14 mouse cellular contexts compared by ENCODE assay signal in the genomic region with DNA sequence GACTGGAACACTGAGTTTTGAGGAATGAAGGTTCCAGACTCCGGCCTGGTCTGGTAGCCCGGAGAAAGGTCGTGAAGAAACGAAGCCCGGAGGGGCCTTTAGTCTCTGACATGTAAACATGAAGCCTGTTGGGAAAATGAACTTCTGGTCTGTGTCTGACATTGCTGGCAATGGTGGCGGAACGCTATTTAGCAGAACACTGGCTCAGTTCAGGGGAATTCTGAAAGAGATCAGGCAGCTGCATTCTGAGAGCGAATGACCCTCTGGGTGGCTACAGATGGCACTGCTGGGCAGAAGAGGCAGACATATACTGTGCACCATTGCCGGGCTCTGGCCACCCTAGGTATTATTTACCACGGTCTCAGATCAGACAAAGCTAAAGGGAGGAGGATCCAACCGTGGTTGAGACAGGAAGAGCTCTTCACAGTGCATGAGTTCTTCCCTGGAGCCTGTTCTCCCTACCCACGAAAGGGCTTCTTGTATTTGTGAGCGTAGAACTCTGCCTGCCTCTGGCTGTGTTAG. TPM values are rescaled to one million over a fixed set of nuclear protein-coding genes. Genes with fewer than 3 reads are reported as not detected.
A peak's percentile ranks its signal among the peaks of the same experiment; 100 is the strongest.
DNase-seq lines count a peak whose midpoint lies in the region; ATAC-seq lines count a peak whose summit lies in the region.
"Had no signal": no experiment of that assay in that cellular context is flagged by ENCODE, and none has a peak within 500 bp of the region (broad histone marks: within the 10 kb centered on the region; RNA-seq: fewer than 3 reads in every experiment).

No protein-coding gene starts in this region.

- H3K9ac ChIP-seq in heart, embryonic 13.5 days: no peak overlapping the region
- no peak overlapping the region for H3K9ac ChIP-seq in limb, embryonic 12.5 days (replicated peaks)
- peak overlapping the region; percentile 90 for H3K9ac ChIP-seq in liver, embryonic 12.5 days
- H3K9ac ChIP-seq: limb, embryonic 15.5 days had no signal

- peak overlapping the region; percentile 45 for H3K4me2 ChIP-seq in heart, embryonic 13.5 days
- no peak overlapping the region for H3K4me2 ChIP-seq in limb, embryonic 12.5 days
- peak overlapping the region; percentile 74 for H3K4me2 ChIP-seq in liver, embryonic 12.5 days
- H3K4me2 ChIP-seq: limb, embryonic 15.5 days had no signal

- H3K4me1 ChIP-seq in heart, embryonic 13.5 days: peaks cover 7% of the 10 kb centered on the region; the same call in 1 of the 2 replicates
- H3K4me1 ChIP-seq in limb, embryonic 12.5 days (replicated peaks): no peaks in the 10 kb centered on the region
- 0 out of 2 replicates have a peak, but pooled peaks cover 4% of the 10 kb centered on the region for H3K4me1 ChIP-seq in limb, embryonic 10.5 days
- H3K4me1 ChIP-seq in liver, embryonic 12.5 days: peaks cover 71% of the 10 kb centered on the region
- H3K4me1 ChIP-seq: limb, embryonic 15.5 days had no signal

- peak overlapping the region; percentile 5 for H3K4me3 ChIP-seq in heart, embryonic 13.5 days
- no peak overlapping the region for H3K4me3 ChIP-seq in limb, embryonic 12.5 days (replicated peaks)
- no peak overlapping the region for H3K4me3 ChIP-seq in limb, embryonic 10.5 days
- H3K4me3 ChIP-seq in liver, embryonic 12.5 days: peak overlapping the region; percentile 72
- H3K4me3 ChIP-seq: limb, embryonic 15.5 days; myocyte had no signal

- no peaks in the 10 kb centered on the region for H3K27me3 ChIP-seq in heart, embryonic 13.5 days (replicated peaks)
- no peaks in the 10 kb centered on the region for H3K27me3 ChIP-seq in limb, embryonic 12.5 days
- no peaks in the 10 kb centered on the region for H3K27me3 ChIP-seq in limb, embryonic 10.5 days (ENCODE audit: low read depth, poor library complexity, severe bottlenecking)
- no peaks in the 10 kb centered on the region for H3K27me3 ChIP-seq in liver, embryonic 12.5 days (replicated peaks)
- H3K27me3 ChIP-seq: limb, embryonic 15.5 days had no signal

- no peak for DNase-seq in heart, adult 11 months
- DNase-seq in limb, embryonic 10.5 days (ENCODE audit: low spot score): no peak
- DNase-seq in c-Kit-negative CD71-positive TER-119-positive erythroid progenitor cells, embryonic 14.5 days (ENCODE audit: low read depth, low spot score): peak; percentile 31
- DNase-seq in retina, embryonic 14.5 days (ENCODE audit: low spot score): no peak
- DNase-seq in urinary bladder, postnatal 10 days (ENCODE audit: low spot score): no peak
- DNase-seq: cerebellum, postnatal 25 days; kidney, adult 9 months; layer of hippocampus, postnatal 36 days had no signal

- no peak for ATAC-seq in heart, embryonic 13.5 days (ENCODE audit: extremely low read depth, insufficient number of reproducible peaks, low FRiP score, low TSS enrichment)
- ATAC-seq in limb, embryonic 12.5 days (ENCODE audit: insufficient number of reproducible peaks, insufficient read depth, low FRiP score, low TSS enrichment, low read depth): no peak
- ATAC-seq in liver, embryonic 12.5 days: 0 out of 2 replicates have a peak, but pooled peaks have one; percentile 8

- WGBS in heart, embryonic 13.5 days: 72% methylated on average over 13 of the region's 13 CpGs
- 78% methylated on average over 13 of the region's 13 CpGs for WGBS in limb, embryonic 12.5 days
- 86% methylated on average over 13 of the region's 13 CpGs for WGBS in limb, embryonic 10.5 days
- WGBS in liver, embryonic 12.5 days (ENCODE audit: insufficient replicate concordance): 61% methylated on average over 13 of the region's 13 CpGs

- no peak overlapping the region for H3K27ac ChIP-seq in heart, embryonic 13.5 days (replicated peaks)
- 0 out of 2 replicates have a peak overlapping the region, but pooled peaks have one; percentile 12 for H3K27ac ChIP-seq in limb, embryonic 12.5 days
- no peak overlapping the region for H3K27ac ChIP-seq in limb, embryonic 10.5 days
- peak overlapping the region; percentile 100 for H3K27ac ChIP-seq in liver, embryonic 12.5 days
- H3K27ac ChIP-seq: limb, embryonic 15.5 days had no signal

- no peaks in the 10 kb centered on the region for H3K9me3 ChIP-seq in heart, embryonic 13.5 days
- H3K9me3 ChIP-seq in limb, embryonic 12.5 days: no peaks in the 10 kb centered on the region
- H3K9me3 ChIP-seq in limb, embryonic 10.5 days (replicated peaks): no peaks in the 10 kb centered on the region
- H3K9me3 ChIP-seq in liver, embryonic 12.5 days (replicated peaks): no peaks in the 10 kb centered on the region
- H3K9me3 ChIP-seq: limb, embryonic 15.5 days had no signal

- H3K36me3 ChIP-seq in heart, embryonic 13.5 days: no peaks in the 10 kb centered on the region
- H3K36me3 ChIP-seq in limb, embryonic 12.5 days: no peaks in the 10 kb centered on the region
- H3K36me3 ChIP-seq in limb, embryonic 10.5 days: no peaks in the 10 kb centered on the region
- peaks cover 11% of the 10 kb centered on the region for H3K36me3 ChIP-seq in liver, embryonic 12.5 days
- H3K36me3 ChIP-seq: limb, embryonic 15.5 days had no signal

RNA-seq across cellular contexts. Expression of gene 1300017J02Rik, which starts 17.9 kb away (rescaled TPM):
- 2.3 and 3.5 TPM in 2 replicates for polyA plus RNA-seq in heart, embryonic 13.5 days (2015; fragmentation: Nextera tagmentation; extraction: Ambion mirVana)
- polyA plus RNA-seq in limb, embryonic 12.5 days (2016; fragmentation: Nextera tagmentation; extraction: Ambion mirVana): 3.8 and 4.0 TPM in 2 replicates
- polyA plus RNA-seq in limb, embryonic 10.5 days (2016; fragmentation: Nextera tagmentation; extraction: Ambion mirVana): 3.6 and 4.2 TPM in 2 replicates
- 29.7 and 33.1 TPM in 2 replicates for polyA plus RNA-seq in liver, embryonic 12.5 days (2016; fragmentation: Nextera tagmentation; extraction: Ambion mirVana)

RNA-seq across cellular contexts. Expression of gene Topbp1, which starts 18.1 kb away (rescaled TPM):
- polyA plus RNA-seq in heart, embryonic 13.5 days (2015; fragmentation: Nextera tagmentation; extraction: Ambion mirVana): 39.8 and 42.4 TPM in 2 replicates
- polyA plus RNA-seq in limb, embryonic 12.5 days (2016; fragmentation: Nextera tagmentation; extraction: Ambion mirVana): 94.8 and 96.0 TPM in 2 replicates
- 87.3 and 90.2 TPM in 2 replicates for polyA plus RNA-seq in limb, embryonic 10.5 days (2016; fragmentation: Nextera tagmentation; extraction: Ambion mirVana)
- polyA plus RNA-seq in liver, embryonic 12.5 days (2016; fragmentation: Nextera tagmentation; extraction: Ambion mirVana): 69.8 and 74.1 TPM in 2 replicates

RNA-seq across cellular contexts. Expression of gene Trf, which starts 56.7 kb away (rescaled TPM):
- 45.3 and 111 TPM in 2 replicates for polyA plus RNA-seq in heart, embryonic 13.5 days (2015; fragmentation: Nextera tagmentation; extraction: Ambion mirVana)
- 7.9 and 13.0 TPM in 2 replicates for polyA plus RNA-seq in limb, embryonic 12.5 days (2016; fragmentation: Nextera tagmentation; extraction: Ambion mirVana)
- polyA plus RNA-seq in limb, embryonic 10.5 days (2016; fragmentation: Nextera tagmentation; extraction: Ambion mirVana): 9.3 and 10.5 TPM in 2 replicates
- 2,820 and 2,901 TPM in 2 replicates for polyA plus RNA-seq in liver, embryonic 12.5 days (2016; fragmentation: Nextera tagmentation; extraction: Ambion mirVana)
- polyA plus RNA-seq: C2C12, myocyte had no signal

RNA-seq across cellular contexts. Expression of gene Gm20425, which starts 56.9 kb away (rescaled TPM):
- polyA plus RNA-seq in heart, embryonic 13.5 days (2015; fragmentation: Nextera tagmentation; extraction: Ambion mirVana): not detected in 2 replicates
- 1.1 TPM in 1 of 2 replicates, not detected in the other for polyA plus RNA-seq in limb, embryonic 12.5 days (2016; fragmentation: Nextera tagmentation; extraction: Ambion mirVana)
- polyA plus RNA-seq in limb, embryonic 10.5 days (2016; fragmentation: Nextera tagmentation; extraction: Ambion mirVana): not detected in 2 replicates
- 4.9 and 5.2 TPM in 2 replicates for polyA plus RNA-seq in liver, embryonic 12.5 days (2016; fragmentation: Nextera tagmentation; extraction: Ambion mirVana)
- polyA plus RNA-seq: C2C12, myocyte had no signal

Comparison
In these comparisons a context has a peak if more than half of its experiments do, and no peak if none do; other contexts are left out.
1. H3K27ac ChIP-seq: peak in limb, embryonic 12.5 days (single experiment) and liver, embryonic 12.5 days (single experiment); none in heart, embryonic 13.5 days (single experiment) and limb, embryonic 10.5 days (single experiment).
2. H3K4me3 ChIP-seq: peak in heart, embryonic 13.5 days (single experiment) and liver, embryonic 12.5 days (single experiment); none in limb, embryonic 12.5 days (single experiment) and limb, embryonic 10.5 days (single experiment).
3. RNA of gene Trf, which starts 56.7 kb away (polyA plus RNA-seq): 2,820 to 2,901 TPM in liver, embryonic 12.5 days; 45.3 to 111 TPM in heart, embryonic 13.5 days, 9.3 to 10.5 TPM in limb, embryonic 10.5 days and 7.9 to 13.0 TPM in limb, embryonic 12.5 days; every median in the first group is over 10 times any median in the second.